Mouse (Mus musculus) brown adipose tissue, adult 24 weeks (tissue): ENCODE measurements around the gene Pink1. TPM values are rescaled to one million over a fixed set of nuclear protein-coding genes. Genes with fewer than 3 reads are reported as not detected.

Experiments
- H3K27ac ChIP-seq: fragments of 200-500 bp; replicated peaks from 2 replicates; pipeline ENCODE4 v1.5.1; 2012; ENCODE audit warnings: low read depth, mild to moderate bottlenecking, low read length
- H3K4me1 ChIP-seq: fragments of 200-500 bp; 2 replicates; pipeline ENCODE4 v1.6.1; 2012; ENCODE audit warnings: low read length, mixed read lengths; ENCODE audit not compliant: control insufficient read depth, insufficient read depth, insufficient read length
- H3K4me3 ChIP-seq: fragments of 200-500 bp; 2 replicates; pipeline ENCODE4 v1.5.1; 2012; ENCODE audit warnings: low read depth, mild to moderate bottlenecking, low read length, moderate library complexity; ENCODE audit not compliant: insufficient read depth
- polyA plus RNA-seq: library from polyadenylated mRNA; stranded (reverse); fragments of >200 nt; gene quantifications from 2 replicates; pipeline ENCODE4 v1.2.4, GENCODE M21; 2012; ENCODE audit not compliant: missing spikeins, insufficient read depth, insufficient read length

The Pink1 gene
- polyA plus RNA-seq, 1 experiment = 208 TPM

DNA sequence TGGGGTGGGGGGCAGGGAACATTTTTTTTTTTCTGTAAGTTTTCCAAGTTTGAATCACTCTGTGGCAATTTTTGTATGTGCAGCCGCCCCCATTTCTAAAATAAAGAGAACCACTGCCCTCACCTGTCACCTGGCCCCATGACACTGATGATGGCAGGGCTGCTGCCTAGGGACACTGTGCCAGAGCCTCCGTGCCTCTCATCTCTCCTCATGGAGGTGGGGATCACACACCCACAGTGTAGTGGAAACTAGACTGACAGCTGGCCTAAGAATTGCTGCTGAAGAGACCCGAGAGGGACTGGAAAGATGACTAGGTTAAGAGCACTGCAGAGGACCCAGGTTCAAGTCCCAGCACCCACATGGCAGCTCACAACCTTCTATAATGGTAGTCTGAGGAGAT lies 14.0 kb downstream of the Pink1 start:
- no peaks in the 10 kb centered on the region for H3K4me1 ChIP-seq
- H3K27ac ChIP-seq = no peak overlapping the region
- no peak overlapping the region for H3K4me3 ChIP-seq

DNA sequence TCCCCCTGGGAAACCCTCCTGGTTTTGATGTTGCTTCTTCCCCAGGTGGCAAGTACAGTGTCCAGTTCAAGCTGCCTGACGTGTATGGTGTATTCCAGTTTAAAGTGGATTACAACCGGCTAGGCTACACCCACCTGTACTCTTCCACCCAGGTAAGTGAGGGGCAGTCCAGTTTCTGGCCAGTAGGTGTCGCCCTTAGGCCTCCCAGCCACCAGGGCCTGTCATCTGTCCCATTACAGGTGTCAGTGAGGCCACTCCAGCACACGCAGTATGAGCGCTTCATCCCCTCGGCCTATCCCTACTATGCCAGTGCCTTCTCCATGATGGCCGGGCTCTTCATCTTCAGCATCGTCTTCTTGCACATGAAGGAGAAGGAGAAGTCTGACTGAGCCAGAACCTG lies 14.5 kb downstream of the Pink1 start:
- Histone ChIP-seq H3K27ac (no peak overlapping the region), H3K4me1 (no peaks in the 10 kb centered on the region), H3K4me3 (no peak overlapping the region)

DNA sequence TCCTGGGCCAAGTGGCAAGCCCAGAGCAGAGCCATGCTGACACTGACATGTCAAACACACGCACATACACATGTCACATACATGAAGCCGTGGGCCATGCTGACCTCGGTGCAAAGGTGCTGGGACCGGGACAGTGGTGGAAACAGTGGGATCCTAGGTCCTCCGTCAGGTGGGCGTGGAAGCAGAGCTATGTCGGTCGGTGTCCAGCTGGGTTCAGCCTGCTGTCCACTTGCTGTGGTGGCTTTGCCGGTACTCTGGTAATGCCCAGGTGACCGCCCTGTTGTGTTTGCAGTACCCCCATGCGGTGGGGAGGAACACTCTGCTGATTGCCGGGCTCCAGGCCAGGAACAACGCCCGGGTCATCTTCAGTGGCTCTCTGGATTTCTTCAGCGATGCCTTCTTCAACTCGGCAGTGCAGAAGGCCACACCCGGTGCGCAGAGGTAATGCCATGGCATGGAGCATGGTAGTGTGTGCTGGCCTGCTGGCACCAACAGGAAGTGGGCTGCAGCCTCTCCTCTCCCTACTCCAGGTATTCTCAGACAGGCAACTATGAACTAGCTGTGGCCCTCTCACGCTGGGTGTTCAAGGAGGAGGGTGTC lies 15.7 kb downstream of the Pink1 start:
- H3K4me3 ChIP-seq = no peak overlapping the region
- H3K27ac ChIP-seq = no peak overlapping the region
- 0 out of 2 replicates have a peak, but pooled peaks cover 3% of the 10 kb centered on the region for H3K4me1 ChIP-seq

DNA sequence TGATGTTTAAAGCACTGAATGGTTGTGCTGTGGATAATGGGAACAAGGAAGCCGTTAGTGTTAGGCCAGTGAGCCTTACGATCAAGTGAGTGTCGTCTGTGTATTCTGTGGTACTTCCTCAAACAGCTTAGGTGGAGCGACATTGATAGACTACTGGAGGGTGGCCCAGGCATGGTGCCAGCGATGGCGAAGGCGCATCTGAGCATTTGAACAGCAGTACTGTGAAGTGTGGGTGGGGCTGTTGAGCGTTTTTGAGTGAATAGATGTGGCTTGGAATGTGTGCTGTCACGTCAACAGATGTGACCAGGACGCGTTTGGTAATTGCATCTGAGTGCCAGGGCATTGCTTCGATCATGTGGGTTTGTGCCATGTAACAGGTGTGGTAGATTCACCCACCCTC lies 18.4 kb downstream of the Pink1 start:
- H3K27ac ChIP-seq = no peak overlapping the region

DNA sequence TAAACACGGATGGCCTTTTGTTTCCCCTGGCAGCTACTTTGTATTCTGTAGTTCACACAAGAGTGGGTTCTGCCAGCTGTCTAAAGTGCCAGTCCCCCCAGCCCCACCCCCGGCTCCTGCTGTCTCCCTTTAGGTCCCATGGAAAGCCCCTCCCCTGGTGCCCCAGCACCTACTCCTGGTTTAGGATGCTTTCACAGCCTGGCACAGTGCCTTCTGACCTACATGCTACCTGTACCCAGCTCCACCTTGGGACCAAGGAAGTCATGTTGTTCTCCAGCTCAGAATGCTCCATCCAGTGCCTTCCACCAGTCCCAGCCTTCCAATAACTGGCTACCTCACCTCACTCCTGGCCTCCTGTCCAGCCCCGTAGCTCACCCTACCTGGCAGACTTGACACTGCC lies 19.1 kb downstream of the Pink1 start:
- Histone ChIP-seq H3K4me3 (no peak overlapping the region), H3K4me1 (0 out of 2 replicates have a peak, but pooled peaks cover 6% of the 10 kb centered on the region), H3K27ac (no peak overlapping the region)

More for the DNA sequence above, 18.4 kb downstream of the Pink1 start:
- Histone ChIP-seq H3K4me1 (0 out of 2 replicates have a peak, but pooled peaks cover 6% of the 10 kb centered on the region), H3K4me3 (no peak overlapping the region)

DNA sequence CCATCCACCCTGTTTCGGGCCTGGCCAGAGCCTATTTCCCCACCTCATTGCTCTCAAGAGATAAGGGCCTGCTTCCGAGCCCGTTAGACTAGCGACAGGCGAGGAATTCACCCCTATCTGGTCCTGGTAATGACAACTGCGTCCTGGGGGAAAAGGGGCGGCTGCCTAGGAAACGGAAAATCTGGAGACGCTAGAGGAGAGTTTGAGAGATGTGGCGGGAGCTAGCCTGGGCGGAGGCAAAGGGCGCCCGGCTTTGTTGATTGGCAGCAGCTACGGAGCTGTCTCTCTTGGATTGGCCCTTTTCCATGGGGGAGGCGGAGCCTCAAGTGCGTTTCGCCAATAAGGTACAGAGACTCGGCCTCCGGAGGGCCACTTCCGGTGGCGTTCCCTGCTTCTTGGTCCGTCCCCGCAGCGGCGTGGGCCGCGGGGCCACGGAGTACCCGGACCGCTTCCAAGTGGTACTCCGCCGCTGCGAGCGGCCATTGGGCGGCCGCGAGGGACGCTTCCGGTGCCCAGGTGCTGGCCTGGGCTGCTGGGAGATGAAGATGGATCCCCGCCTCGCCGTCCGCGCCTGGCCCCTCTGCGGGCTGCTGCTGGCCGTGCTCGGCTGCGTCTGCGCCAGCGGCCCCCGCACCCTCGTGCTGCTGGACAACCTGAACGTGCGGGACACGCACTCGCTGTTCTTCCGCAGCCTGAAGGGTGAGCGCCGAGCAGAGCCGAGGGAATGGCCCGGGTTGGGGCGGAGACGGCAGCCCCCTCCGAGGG lies 21.6 kb downstream of the Pink1 start, which contains the start of gene Ddost:
Gene Ddost, plus strand, starts transcription at position 391 of the 765 bp plus-strand sequence.
- Histone ChIP-seq H3K4me3 (peak within 1 kb of the TSS; percentile 81), H3K27ac (no peak within 1 kb of the TSS), H3K4me1 (0 out of 2 replicates have a peak, but pooled peaks cover 6% of the 10 kb centered on the region)

DNA sequence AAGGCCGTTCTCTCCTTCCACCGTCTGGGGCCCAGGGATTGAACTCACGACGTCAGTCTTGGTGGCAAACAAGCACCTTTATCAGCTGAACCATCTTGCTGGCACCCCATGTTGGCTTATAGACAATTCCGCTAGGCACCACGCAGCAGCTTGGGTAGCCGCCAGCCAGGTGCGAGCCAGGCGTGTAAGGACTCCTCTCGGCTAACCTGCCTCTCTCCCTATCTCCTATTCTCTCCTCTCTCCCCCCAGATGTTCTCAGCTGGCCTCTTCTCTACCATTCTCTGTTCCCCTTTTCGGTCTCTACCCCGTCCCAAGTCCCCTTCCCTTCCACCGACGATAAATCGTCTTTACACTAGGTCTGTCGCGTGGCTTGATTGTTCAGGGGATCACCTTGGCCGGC lies 22.4 kb downstream of the Pink1 start:
- H3K4me1 ChIP-seq = 0 out of 2 replicates have a peak, but pooled peaks cover 6% of the 10 kb centered on the region
- peak overlapping the region; percentile 57 for H3K4me3 ChIP-seq
- no peak overlapping the region for H3K27ac ChIP-seq

DNA sequence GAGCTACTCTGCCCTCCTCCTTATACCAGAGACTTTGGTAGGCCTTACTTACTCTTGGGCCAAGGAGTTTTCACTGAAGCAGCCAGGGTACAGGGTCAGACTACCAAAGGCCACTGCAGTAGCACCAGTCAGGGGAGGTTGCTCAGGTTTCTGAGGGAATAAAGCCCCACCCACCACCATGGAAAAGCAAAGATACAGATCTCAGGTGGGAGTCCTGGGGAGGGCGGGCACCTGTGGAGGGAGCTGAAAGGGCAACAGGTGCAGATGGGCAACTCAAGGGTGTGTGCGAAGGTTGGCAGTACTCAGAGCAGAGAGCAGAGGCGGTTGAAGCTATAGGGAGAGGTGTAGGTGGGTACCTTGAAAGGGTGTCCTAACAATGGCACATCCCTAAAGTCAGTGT lies 23.1 kb downstream of the Pink1 start:
- no peak overlapping the region for H3K27ac ChIP-seq
- H3K4me3 ChIP-seq = no peak overlapping the region
- 0 out of 2 replicates have a peak, but pooled peaks cover 6% of the 10 kb centered on the region for H3K4me1 ChIP-seq

DNA sequence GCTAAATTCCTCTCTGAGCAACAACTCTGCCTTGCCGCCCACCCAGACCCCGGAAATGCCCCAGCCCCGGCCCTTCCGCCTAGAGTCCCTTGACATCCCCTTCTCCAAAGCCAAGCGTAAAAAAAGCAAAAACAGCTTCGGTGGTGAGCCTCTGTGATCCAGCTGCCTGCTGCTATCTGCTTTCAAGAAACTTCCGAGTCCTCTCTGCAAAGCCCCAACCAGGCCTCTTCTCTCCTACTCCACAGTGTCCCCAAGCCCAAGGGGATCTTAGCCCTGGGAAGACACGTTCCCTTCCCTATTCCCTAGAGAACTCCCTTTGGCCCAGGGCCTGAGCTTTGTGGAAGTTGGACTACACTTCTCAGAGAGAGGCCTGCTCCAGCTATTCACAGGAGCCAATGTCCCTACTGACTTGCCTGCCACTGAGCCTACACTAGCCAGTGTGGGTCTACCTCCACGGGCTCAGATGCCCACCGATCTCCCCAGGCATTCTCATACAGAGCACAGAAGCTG lies 24.8 kb downstream of the Pink1 start:
- Histone ChIP-seq H3K4me3 (no peak overlapping the region), H3K27ac (no peak overlapping the region), H3K4me1 (0 out of 2 replicates have a peak, but pooled peaks cover 6% of the 10 kb centered on the region)

DNA sequence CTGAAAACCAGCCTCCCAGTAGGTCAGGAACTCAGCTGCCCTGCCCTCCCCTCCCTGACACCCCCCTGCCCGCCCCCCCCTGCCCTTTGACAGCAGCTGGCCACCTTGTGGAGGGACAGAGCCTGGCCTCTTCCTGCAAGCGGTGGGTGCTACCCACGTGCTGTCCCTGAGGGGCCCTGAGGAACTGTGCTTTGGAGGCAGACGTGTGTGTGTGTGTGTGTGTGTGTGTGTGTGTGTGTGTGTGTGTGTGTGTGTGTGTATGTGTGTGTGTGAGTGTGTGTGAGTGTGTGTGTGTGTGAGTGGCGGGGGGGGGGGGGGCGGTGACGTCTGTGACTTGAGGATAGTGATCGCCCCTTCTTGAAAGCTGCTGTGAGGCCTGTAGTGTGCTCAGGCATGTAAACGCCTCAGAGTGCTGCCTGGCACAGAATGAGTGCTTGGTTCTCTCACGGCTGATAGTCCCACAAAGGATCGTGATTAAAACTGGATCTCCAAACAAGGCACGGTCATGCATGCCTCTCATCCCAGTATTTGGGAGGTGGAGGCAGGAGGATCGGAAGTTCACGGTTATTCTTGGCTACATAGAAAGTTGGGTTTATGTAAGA lies 32.1 kb downstream of the Pink1 start:
- H3K4me1 ChIP-seq = no peaks in the 10 kb centered on the region
- H3K27ac ChIP-seq = no peak overlapping the region
- no peak overlapping the region for H3K4me3 ChIP-seq

DNA sequence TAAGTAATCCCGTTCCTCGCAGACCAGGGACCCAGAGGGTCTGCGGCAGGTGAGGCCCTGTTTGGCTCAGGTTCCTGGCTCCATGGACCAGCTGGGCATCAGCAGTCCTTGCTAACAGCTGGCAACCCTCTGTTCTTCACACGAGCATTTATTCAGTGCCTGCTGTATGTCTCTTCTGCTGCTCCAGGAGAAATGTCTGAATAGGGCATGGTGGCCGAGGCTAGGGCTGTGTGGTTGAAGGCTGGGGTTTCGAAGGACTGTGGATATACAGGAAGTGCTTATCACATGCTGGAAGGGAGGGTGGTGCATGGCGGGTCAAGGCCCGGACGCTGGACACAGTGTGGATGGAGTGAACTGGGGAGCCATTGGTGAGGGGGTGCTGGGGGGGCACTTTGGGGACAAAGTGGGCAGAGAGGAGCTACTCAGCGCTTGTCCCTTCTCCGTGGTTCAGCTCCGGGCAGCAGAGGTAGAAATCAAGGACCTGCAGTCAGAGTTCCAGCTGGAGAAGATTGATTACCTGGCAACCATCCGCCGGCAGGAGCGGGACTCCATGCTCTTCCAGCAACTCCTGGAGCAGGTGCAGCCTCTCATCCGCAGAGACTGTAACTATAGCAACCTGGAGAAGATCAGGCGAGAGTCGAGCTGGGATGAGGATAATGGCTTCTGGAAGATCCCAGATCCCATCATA lies 32.7 kb downstream of the Pink1 start:
- no peak overlapping the region for H3K27ac ChIP-seq
- no peaks in the 10 kb centered on the region for H3K4me1 ChIP-seq
- H3K4me3 ChIP-seq = no peak overlapping the region

DNA sequence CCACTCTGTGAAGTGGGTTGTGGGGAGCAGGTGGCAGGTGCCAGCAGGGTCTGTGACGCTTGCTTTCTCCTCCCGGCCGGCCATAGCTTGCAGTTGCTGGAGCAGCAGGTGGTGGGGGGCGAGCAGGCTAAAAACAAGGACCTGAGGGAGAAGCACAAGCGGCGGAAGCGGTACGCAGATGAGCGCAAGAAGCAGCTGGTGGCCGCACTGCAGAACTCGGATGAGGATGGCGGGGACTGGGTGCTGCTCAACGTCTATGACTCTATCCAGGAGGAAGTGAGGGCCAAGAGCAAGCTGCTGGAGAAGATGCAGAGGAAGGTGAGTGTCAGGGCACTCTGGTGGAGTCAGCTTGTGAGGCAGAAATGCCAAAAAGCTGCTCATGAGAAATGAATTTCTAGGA lies 34.1 kb downstream of the Pink1 start:
- no peak overlapping the region for H3K27ac ChIP-seq
- no peak overlapping the region for H3K4me3 ChIP-seq
- H3K4me1 ChIP-seq = no peaks in the 10 kb centered on the region

DNA sequence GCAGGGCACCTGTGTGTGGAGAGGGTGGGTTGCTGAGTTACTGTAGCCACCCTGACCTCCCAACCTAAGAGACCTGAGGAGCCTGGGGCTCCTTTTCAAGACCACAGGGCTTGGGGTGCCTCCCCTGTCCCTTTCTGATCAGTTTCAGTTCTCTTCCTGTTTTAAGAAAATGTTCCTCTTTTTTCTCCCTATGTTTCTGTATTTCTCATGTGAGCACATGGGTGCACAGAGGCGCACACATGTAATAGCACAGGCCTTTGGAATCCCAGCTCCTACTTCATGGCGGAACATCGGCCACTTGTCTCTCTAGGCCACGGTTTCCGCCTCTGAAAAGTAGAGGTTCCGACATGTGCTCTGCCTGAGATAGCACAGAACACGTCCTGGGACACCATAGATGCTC lies 37.4 kb downstream of the Pink1 start:
- no peaks in the 10 kb centered on the region for H3K4me1 ChIP-seq
- no peak overlapping the region for H3K27ac ChIP-seq
- H3K4me3 ChIP-seq = no peak overlapping the region

DNA sequence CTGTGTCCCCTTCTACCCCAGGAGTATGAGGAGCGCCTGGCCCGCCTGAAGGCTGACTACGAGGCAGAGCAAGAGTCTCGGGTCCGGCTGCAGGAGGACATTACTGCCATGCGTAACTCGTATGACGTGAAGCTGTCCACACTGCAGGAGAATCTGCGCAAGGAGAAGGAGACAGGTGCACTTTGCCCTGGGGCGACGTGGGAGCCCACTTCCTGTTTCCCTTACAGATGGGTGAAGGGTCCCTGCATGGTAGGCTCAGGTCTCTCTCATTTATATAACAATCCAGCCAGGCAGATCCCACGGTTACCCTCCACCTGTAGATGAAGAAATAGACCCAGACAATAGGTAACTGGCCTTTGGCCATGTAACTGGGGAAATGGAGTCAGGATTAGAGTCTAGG lies 39.7 kb downstream of the Pink1 start:
- H3K4me3 ChIP-seq = no peak overlapping the region
- no peak overlapping the region for H3K27ac ChIP-seq

DNA sequence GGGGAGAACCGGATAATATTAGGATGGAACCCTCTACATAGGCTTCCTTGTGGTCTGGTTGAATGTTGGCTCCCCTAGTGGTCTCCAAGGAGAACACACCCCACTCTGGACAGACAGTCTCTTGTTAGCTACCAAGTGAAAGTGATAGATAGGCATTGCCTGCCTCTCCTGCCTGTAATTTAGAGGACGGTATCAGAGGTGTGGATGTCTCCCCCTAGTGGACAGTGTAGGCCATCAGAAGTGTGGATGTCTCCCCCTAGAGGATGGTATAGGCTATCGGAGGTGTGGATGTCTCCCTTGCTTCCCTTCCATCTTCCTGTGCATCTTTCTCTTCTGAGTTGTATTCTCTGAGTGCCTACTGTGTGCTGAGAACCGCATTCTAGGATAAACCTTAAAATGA lies 43.3 kb downstream of the Pink1 start:
- Histone ChIP-seq H3K4me1 (no peaks in the 10 kb centered on the region), H3K4me3 (no peak overlapping the region), H3K27ac (no peak overlapping the region)

More for the DNA sequence above, 39.7 kb downstream of the Pink1 start:
- no peaks in the 10 kb centered on the region for H3K4me1 ChIP-seq
